Mouse (Mus musculus): ENCODE data around the gene Nol6.

DNA sequence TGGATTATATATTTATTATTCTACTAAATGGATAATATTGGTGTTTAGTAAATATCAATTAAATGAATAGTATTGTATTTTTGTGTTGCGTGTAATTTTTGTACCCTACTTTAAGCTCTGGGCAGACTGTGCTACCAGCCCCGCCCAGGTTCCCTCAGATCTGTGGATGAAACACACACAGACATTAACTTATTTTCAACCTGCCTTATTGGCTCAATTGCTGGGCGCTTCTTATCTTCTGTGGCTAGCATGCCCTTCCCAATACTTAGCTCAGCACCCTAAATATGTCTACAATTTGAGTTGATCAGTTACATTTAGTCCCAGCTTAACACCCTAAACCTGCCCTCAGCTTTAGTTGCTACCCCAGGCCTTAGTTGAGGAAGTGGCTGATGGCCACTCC lies 37.0 kb upstream of the Nol6 start:
- TF ChIP-seq CTCF (IDR thresholded peaks at IDR 0.05; ENCODE audit: low read depth) = no peak
- TF ChIP-seq EP300 (IDR thresholded peaks at IDR 0.05; ENCODE audit: low read depth) = no peak
